Comparison of ENCODE assay signal across 13 mouse cellular contexts in the genomic region with DNA sequence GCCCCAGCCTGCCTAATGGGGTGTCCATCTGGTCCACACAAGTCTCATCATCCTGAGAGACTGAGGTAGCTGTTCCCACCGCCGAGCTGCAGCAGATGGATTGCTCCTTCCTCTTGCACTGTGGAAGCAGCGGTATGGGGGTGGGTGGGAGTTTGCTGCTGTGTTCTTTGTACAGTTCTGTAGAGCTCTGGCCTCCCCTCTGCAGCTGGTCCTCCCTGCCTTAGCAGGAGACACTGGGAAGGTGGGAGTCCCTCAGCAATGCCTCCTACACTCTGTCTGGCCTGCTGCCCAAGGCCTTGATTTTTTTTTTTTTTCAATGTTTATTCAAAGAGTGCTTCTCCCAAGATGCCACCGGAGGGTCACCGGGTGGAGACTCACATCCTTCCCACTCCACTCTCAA.
A peak's percentile ranks its signal among the peaks of the same experiment; 100 is the strongest.
DNase-seq lines count a peak whose midpoint lies in the region; ATAC-seq and TF ChIP-seq lines count a peak whose summit lies in the region.
"Had no signal": no experiment of that assay in that cellular context is flagged by ENCODE, and none has a peak within 500 bp of the region (broad histone marks: within the 10 kb centered on the region; RNA-seq: fewer than 3 reads in every experiment).

No protein-coding gene starts in this region.

- no peak overlapping the region for H3K4me2 ChIP-seq in forebrain, embryonic 13.5 days
- H3K4me2 ChIP-seq in forebrain, postnatal 0 days (ENCODE audit: low read depth): no peak overlapping the region
- no peak overlapping the region for H3K4me2 ChIP-seq in intestine, embryonic 14.5 days (ENCODE audit: low read length)
- H3K4me2 ChIP-seq in intestine, postnatal 0 days (replicated peaks; ENCODE audit: low read depth): no peak overlapping the region
- H3K4me2 ChIP-seq in lung, embryonic 16.5 days (ENCODE audit: low read depth, low read length): no peak overlapping the region
- H3K4me2 ChIP-seq in lung, postnatal 0 days (replicated peaks; ENCODE audit: low read depth, low read length): no peak overlapping the region

- 74% methylated on average over 5 of the region's 5 CpGs for WGBS in forebrain, embryonic 13.5 days
- 53% methylated on average over 5 of the region's 5 CpGs for WGBS in forebrain, postnatal 0 days
- WGBS in intestine, embryonic 14.5 days: 14% methylated on average over 5 of the region's 5 CpGs
- WGBS in intestine, postnatal 0 days: 16% methylated on average over 5 of the region's 5 CpGs
- WGBS in lung, embryonic 16.5 days: 9% methylated on average over 5 of the region's 5 CpGs
- 7% methylated on average over 4 of the region's 5 CpGs for WGBS in lung, postnatal 0 days

- TF ChIP-seq EP300 in lung, postnatal 0 days (IDR thresholded peaks at IDR 0.05): no peak

- H3K9ac ChIP-seq in forebrain, embryonic 13.5 days: no peak overlapping the region
- H3K9ac ChIP-seq in forebrain, postnatal 0 days: no peak overlapping the region
- no peak overlapping the region for H3K9ac ChIP-seq in intestine, embryonic 14.5 days (ENCODE audit: low read length)
- no peak overlapping the region; the same call in 1 of the 2 replicates for H3K9ac ChIP-seq in intestine, postnatal 0 days (ENCODE audit: low read depth, low read length)
- H3K9ac ChIP-seq in lung, embryonic 16.5 days (ENCODE audit: low read length): no peak overlapping the region
- H3K9ac ChIP-seq in lung, postnatal 0 days (replicated peaks; ENCODE audit: low read depth): no peak overlapping the region

- no peak for DNase-seq in forebrain, postnatal 0 days
- no peak for DNase-seq in intestine, embryonic 14.5 days (ENCODE audit: low spot score)
- no peak for DNase-seq in lung, postnatal 0 days (ENCODE audit: low spot score)
- peak; percentile 62 for DNase-seq in brain, embryonic 14.5 days (ENCODE audit: low read depth)
- no peak for DNase-seq in T-cell, adult 2 months (ENCODE audit: low spot score)
- DNase-seq: B cell, adult 2 months; cerebellum, adult 8-10 months; gastrocnemius, postnatal 25 days; liver had no signal

- H3K27ac ChIP-seq in forebrain, embryonic 13.5 days: no peak overlapping the region
- no peak overlapping the region for H3K27ac ChIP-seq in forebrain, postnatal 0 days (ENCODE audit: low read depth, low read length)
- H3K27ac ChIP-seq in intestine, embryonic 14.5 days (ENCODE audit: low read depth): no peak overlapping the region
- H3K27ac ChIP-seq in intestine, postnatal 0 days (ENCODE audit: low read depth, low read length): no peak overlapping the region
- H3K27ac ChIP-seq in lung, embryonic 16.5 days (ENCODE audit: low read length): no peak overlapping the region
- H3K27ac ChIP-seq in lung, postnatal 0 days (ENCODE audit: low read length): no peak overlapping the region

- H3K27me3 ChIP-seq in forebrain, embryonic 13.5 days: no peaks in the 10 kb centered on the region
- no peaks in the 10 kb centered on the region for H3K27me3 ChIP-seq in forebrain, postnatal 0 days (ENCODE audit: insufficient read depth, low read length)
- H3K27me3 ChIP-seq in intestine, embryonic 14.5 days (replicated peaks; ENCODE audit: control insufficient read depth, insufficient read depth, low read length): no peaks in the 10 kb centered on the region
- H3K27me3 ChIP-seq in intestine, postnatal 0 days (replicated peaks; ENCODE audit: control insufficient read depth, insufficient read depth, low read length): no peaks in the 10 kb centered on the region
- no peaks in the 10 kb centered on the region for H3K27me3 ChIP-seq in lung, embryonic 16.5 days (ENCODE audit: control insufficient read depth, insufficient read depth, low read depth, low read length)
- H3K27me3 ChIP-seq in lung, postnatal 0 days (replicated peaks; ENCODE audit: insufficient read depth, low read length): no peaks in the 10 kb centered on the region

- no peak overlapping the region for H3K4me3 ChIP-seq in forebrain, embryonic 13.5 days
- no peak overlapping the region for H3K4me3 ChIP-seq in forebrain, postnatal 0 days (ENCODE audit: low read depth, low read length)
- H3K4me3 ChIP-seq in intestine, embryonic 14.5 days (ENCODE audit: low read depth, low read length): no peak overlapping the region
- H3K4me3 ChIP-seq in intestine, postnatal 0 days (ENCODE audit: low read depth, low read length): no peak overlapping the region
- H3K4me3 ChIP-seq in lung, embryonic 16.5 days (ENCODE audit: low read length): no peak overlapping the region
- no peak overlapping the region for H3K4me3 ChIP-seq in lung, postnatal 0 days (ENCODE audit: low read depth, low read length)

- TF ChIP-seq POLR2A in brain, embryonic 14.5 days (IDR thresholded peaks at IDR 0.05; ENCODE audit: borderline replicate concordance, extremely low read depth, insufficient read depth, insufficient read length, poor library complexity, severe bottlenecking): no peak

- ATAC-seq in forebrain, embryonic 13.5 days: peak; percentile 36; the same call in 1 of the 2 replicates
- ATAC-seq in forebrain, postnatal 0 days: no peak
- peak; percentile 61 for ATAC-seq in intestine, embryonic 14.5 days (replicated peaks; ENCODE audit: low FRiP score, low TSS enrichment, low read depth)
- no peak for ATAC-seq in intestine, postnatal 0 days
- peak; percentile 67 for ATAC-seq in lung, embryonic 16.5 days (ENCODE audit: low read depth)
- ATAC-seq in lung, postnatal 0 days: no peak
- ATAC-seq: inflammation-experienced regulatory T-cells, adult 6 months had no signal

- no peaks in the 10 kb centered on the region for H3K36me3 ChIP-seq in forebrain, embryonic 13.5 days (ENCODE audit: poor library complexity, severe bottlenecking)
- H3K36me3 ChIP-seq in forebrain, postnatal 0 days (ENCODE audit: insufficient read depth): no peaks in the 10 kb centered on the region
- H3K36me3 ChIP-seq in intestine, embryonic 14.5 days (ENCODE audit: control insufficient read depth, insufficient read depth, low read length): no peaks in the 10 kb centered on the region
- no peaks in the 10 kb centered on the region for H3K36me3 ChIP-seq in intestine, postnatal 0 days (ENCODE audit: control insufficient read depth, insufficient read depth)
- H3K36me3 ChIP-seq in lung, embryonic 16.5 days (ENCODE audit: control insufficient read depth, insufficient read depth, low read length): no peaks in the 10 kb centered on the region
- no peaks in the 10 kb centered on the region for H3K36me3 ChIP-seq in lung, postnatal 0 days (ENCODE audit: insufficient read depth, low read length)

- no peaks in the 10 kb centered on the region for H3K9me3 ChIP-seq in forebrain, embryonic 13.5 days (replicated peaks)
- no peaks in the 10 kb centered on the region for H3K9me3 ChIP-seq in forebrain, postnatal 0 days (ENCODE audit: low read length)
- H3K9me3 ChIP-seq in intestine, embryonic 14.5 days (ENCODE audit: control insufficient read depth, low read length): no peaks in the 10 kb centered on the region
- H3K9me3 ChIP-seq in intestine, postnatal 0 days (ENCODE audit: control insufficient read depth): no peaks in the 10 kb centered on the region
- no peaks in the 10 kb centered on the region for H3K9me3 ChIP-seq in lung, embryonic 16.5 days (ENCODE audit: control insufficient read depth, low read length)
- H3K9me3 ChIP-seq in lung, postnatal 0 days (ENCODE audit: low read length): no peaks in the 10 kb centered on the region

- no peak for TF ChIP-seq CTCF in forebrain, postnatal 0 days (IDR thresholded peaks at IDR 0.05; ENCODE audit: low read depth)
- TF ChIP-seq CTCF in intestine, postnatal 0 days (IDR thresholded peaks at IDR 0.05; ENCODE audit: low read depth): no peak
- TF ChIP-seq CTCF in lung, postnatal 0 days (IDR thresholded peaks at IDR 0.05): no peak
- no peak for TF ChIP-seq CTCF in brain, embryonic 14.5 days (IDR thresholded peaks at IDR 0.05; ENCODE audit: borderline replicate concordance, extremely low read depth, insufficient read depth, insufficient read length)

- H3K4me1 ChIP-seq in forebrain, embryonic 13.5 days: peaks cover 34% of the 10 kb centered on the region
- H3K4me1 ChIP-seq in forebrain, postnatal 0 days (ENCODE audit: insufficient read depth): peaks cover 7% of the 10 kb centered on the region; the same call in 1 of the 2 replicates
- peaks cover 24% of the 10 kb centered on the region for H3K4me1 ChIP-seq in intestine, embryonic 14.5 days (replicated peaks; ENCODE audit: control insufficient read depth, insufficient read depth, low read length)
- H3K4me1 ChIP-seq in intestine, postnatal 0 days (replicated peaks; ENCODE audit: control insufficient read depth, insufficient read depth, low read length): peaks cover 9% of the 10 kb centered on the region
- peaks cover 28% of the 10 kb centered on the region for H3K4me1 ChIP-seq in lung, embryonic 16.5 days (replicated peaks; ENCODE audit: control insufficient read depth, insufficient read depth, low read length)
- 0 out of 2 replicates have a peak, but pooled peaks cover 9% of the 10 kb centered on the region for H3K4me1 ChIP-seq in lung, postnatal 0 days (ENCODE audit: insufficient read depth, low read depth, low read length)

Comparison
In these comparisons a context has a peak if more than half of its experiments do, and no peak if none do; other contexts are left out.
1. ATAC-seq: peak in forebrain, embryonic 13.5 days (single experiment), intestine, embryonic 14.5 days (single experiment) and lung, embryonic 16.5 days (single experiment); none in forebrain, postnatal 0 days (single experiment), intestine, postnatal 0 days (single experiment) and lung, postnatal 0 days (single experiment).